35 mouse cellular contexts compared by ENCODE assay signal in genomic region chr10:18678836-18679235, GRCm38 (mm10).
"Had no signal": no experiment of that assay in that cellular context is flagged by ENCODE, and none has a peak within 500 bp of the region (broad histone marks: within the 10 kb centered on the region; RNA-seq: fewer than 3 reads in every experiment).

No protein-coding gene starts in this region.

- H3K9me3 ChIP-seq: heart, embryonic 15.5 days; hindbrain, embryonic 15.5 days; intestine, embryonic 15.5 days had no signal

- H3K36me3 ChIP-seq: heart, embryonic 12.5 days; heart, embryonic 13.5 days; heart, embryonic 15.5 days; hindbrain, embryonic 10.5 days; intestine, embryonic 15.5 days had no signal

- H3K27ac ChIP-seq: heart, embryonic 13.5 days; heart, embryonic 15.5 days; hindbrain, embryonic 10.5 days; hindbrain, embryonic 12.5 days; hindbrain, embryonic 13.5 days; hindbrain, embryonic 14.5 days; hindbrain, embryonic 15.5 days; hindbrain, postnatal 0 days; intestine, embryonic 15.5 days; kidney, embryonic 15.5 days; kidney, postnatal 0 days; layer of hippocampus, adult 2 months; left cerebral cortex, adult 2 months had no signal

- H3K4me3 ChIP-seq: heart, embryonic 12.5 days; heart, embryonic 13.5 days; heart, embryonic 15.5 days; hindbrain, embryonic 10.5 days; hindbrain, embryonic 12.5 days; hindbrain, embryonic 13.5 days; hindbrain, embryonic 15.5 days; intestine, embryonic 15.5 days; kidney, embryonic 15.5 days; layer of hippocampus, adult 2 months; left cerebral cortex, adult 2 months had no signal

- H3K9ac ChIP-seq: heart, embryonic 12.5 days; heart, embryonic 13.5 days; heart, embryonic 15.5 days; hindbrain, embryonic 12.5 days; hindbrain, embryonic 13.5 days; hindbrain, embryonic 14.5 days; hindbrain, embryonic 15.5 days; intestine, embryonic 15.5 days; kidney, embryonic 15.5 days had no signal

- ATAC-seq: hindbrain, embryonic 16.5 days; hindbrain, postnatal 0 days; inflammation-experienced regulatory T-cells, adult 6 months; intestine, embryonic 15.5 days; intestine, embryonic 16.5 days; intestine, postnatal 0 days had no signal

- H3K4me1 ChIP-seq: heart, embryonic 12.5 days; heart, embryonic 15.5 days; hindbrain, embryonic 10.5 days; hindbrain, embryonic 12.5 days; intestine, embryonic 15.5 days had no signal

- H3K27me3 ChIP-seq: heart, embryonic 12.5 days; heart, embryonic 13.5 days; heart, embryonic 15.5 days; hindbrain, embryonic 12.5 days; hindbrain, embryonic 13.5 days; hindbrain, embryonic 15.5 days; intestine, embryonic 15.5 days; kidney, embryonic 15.5 days had no signal

- H3K4me2 ChIP-seq: heart, embryonic 11.5 days; heart, embryonic 12.5 days; heart, embryonic 13.5 days; heart, embryonic 15.5 days; hindbrain, embryonic 12.5 days; hindbrain, embryonic 13.5 days; hindbrain, embryonic 14.5 days; hindbrain, embryonic 15.5 days; intestine, embryonic 15.5 days; kidney, embryonic 15.5 days had no signal

- DNase-seq: heart, postnatal 10 days; heart, postnatal 14 days; heart, postnatal 36 days; heart, postnatal 4 days; kidney, adult 11 months; kidney, adult 18-20 months; kidney, adult 2 months; kidney, adult 8-10 months; kidney, adult 9 months; kidney, postnatal 10 days; kidney, postnatal 14 days; kidney, postnatal 25 days; kidney, postnatal 36 days; kidney, postnatal 4 days; layer of hippocampus, adult 9-11 months; layer of hippocampus, postnatal 36 days had no signal
